Mouse (Mus musculus): Measurements from ENCODE around the gene Chchd6. TPM values are rescaled to one million over a fixed set of nuclear protein-coding genes. Genes with fewer than 3 reads are reported as not detected.

Chchd6 gene
- total and polyA plus RNA-seq, 3 experiments, result 49.5 to 74.7 TPM; not detected in 1

GRCm38 (mm10) chr6:89459634-89460033 lies 135.8 kb downstream of the Chchd6 start:
- no peak overlapping the region for H3K9ac ChIP-seq (ENCODE audit: control insufficient read depth, low read depth, low read length, poor library complexity, severe bottlenecking)

DNA sequence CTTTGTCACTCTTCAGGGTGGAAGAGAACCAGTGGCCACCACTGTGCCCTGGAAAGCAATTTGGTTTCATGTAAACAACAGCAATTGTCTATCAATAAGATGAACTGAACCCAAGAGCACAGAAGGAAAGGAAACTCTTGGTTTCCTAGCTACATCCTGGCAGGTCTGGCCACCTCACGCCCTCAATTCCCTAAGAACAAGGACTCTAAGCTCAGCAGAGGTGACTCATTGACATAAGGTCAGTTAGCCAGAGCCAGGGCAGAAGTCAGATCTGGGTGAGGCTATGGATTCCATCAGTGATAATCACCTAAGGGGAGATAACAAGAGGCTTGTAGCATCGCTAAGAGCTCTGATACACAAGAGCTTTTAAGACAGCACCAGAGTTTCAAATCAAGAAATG lies 137.9 kb downstream of the Chchd6 start:
- no peak for DNase-seq (ENCODE audit: low read depth, low spot score)
- no peak overlapping the region for H3K27ac ChIP-seq (ENCODE audit: control insufficient read depth, low read depth, low read length)
- no peak overlapping the region for H3K9ac ChIP-seq (ENCODE audit: control insufficient read depth, low read depth, low read length, poor library complexity, severe bottlenecking)
- no peak overlapping the region for H3K4me3 ChIP-seq (ENCODE audit: control insufficient read depth in 1 of 2, insufficient read depth in 1 of 2, low read depth in 2 of 2, low read length in 2 of 2)
- H3K4me1 ChIP-seq (ENCODE audit: control insufficient read depth in 1 of 2, insufficient read depth in 2 of 2, low read length in 2 of 2), result peaks cover 10 to 29% of the 10 kb centered on the region in 2 experiments
- no peaks in the 10 kb centered on the region for H3K27me3 ChIP-seq (ENCODE audit: control insufficient read depth in 1 of 2, insufficient read depth in 2 of 2, low read length in 2 of 2)
- no peaks in the 10 kb centered on the region for H3K9me3 ChIP-seq (replicated peaks; ENCODE audit: insufficient read depth, low read length)
- no peaks in the 10 kb centered on the region for H3K79me2 ChIP-seq (ENCODE audit: control insufficient read depth, insufficient read depth, low read length, poor library complexity)
- no peak for TF ChIP-seq SMC3 (IDR thresholded peaks at IDR 0.05; ENCODE audit: low read depth, low read length)
- peaks cover 0 to 23% of the 10 kb centered on the region in 2 experiments; a peak in 2 of 4 replicates for H3K36me3 ChIP-seq (ENCODE audit: control insufficient read depth in 1 of 2, insufficient read depth in 2 of 2, low read length in 2 of 2)

More at GRCm38 (mm10) chr6:89459634-89460033, 135.8 kb downstream of the Chchd6 start:
- Histone ChIP-seq H3K4me1 (ENCODE audit: control insufficient read depth in 1 of 2, insufficient read depth in 2 of 2, low read length in 2 of 2) (peaks cover 10 to 24% of the 10 kb centered on the region in 2 experiments), H3K4me3 (ENCODE audit: control insufficient read depth in 1 of 2, insufficient read depth in 1 of 2, low read depth in 2 of 2, low read length in 2 of 2) (no peak overlapping the region), H3K36me3 (ENCODE audit: control insufficient read depth in 1 of 2, insufficient read depth in 2 of 2, low read length in 2 of 2) (peaks cover 0 to 22% of the 10 kb centered on the region in 2 experiments; a peak in 2 of 4 replicates), H3K27ac (ENCODE audit: control insufficient read depth, low read depth, low read length) (no peak overlapping the region), H3K79me2 (ENCODE audit: control insufficient read depth, insufficient read depth, low read length, poor library complexity) (no peaks in the 10 kb centered on the region), H3K9me3 (replicated peaks; ENCODE audit: insufficient read depth, low read length) (no peaks in the 10 kb centered on the region), H3K27me3 (ENCODE audit: control insufficient read depth in 1 of 2, insufficient read depth in 2 of 2, low read length in 2 of 2) (no peaks in the 10 kb centered on the region)
- TF ChIP-seq HCFC1 (IDR thresholded peaks at IDR 0.05; ENCODE audit: low read depth, low read length), result no peak
- TF ChIP-seq MAZ (IDR thresholded peaks at IDR 0.05; ENCODE audit: low read depth, low read length), result no peak
- TF ChIP-seq USF1 (IDR thresholded peaks at IDR 0.05; ENCODE audit: low read depth, low read length), result no peak
- no peak for TF ChIP-seq POLR2A (IDR thresholded peaks at IDR 0.05; ENCODE audit: control insufficient read depth in 1 of 2, insufficient read depth in 1 of 2, low read depth in 1 of 2, low read length in 2 of 2, poor library complexity in 1 of 2)
- TF ChIP-seq ZKSCAN1 (IDR thresholded peaks at IDR 0.05; ENCODE audit: low read depth, low read length), result no peak
- TF ChIP-seq ZNF384 (IDR thresholded peaks at IDR 0.05; ENCODE audit: low read depth, low read length), result no peak
- TF ChIP-seq MYC (IDR thresholded peaks at IDR 0.05; ENCODE audit: low read depth, low read length), result no peak
- TF ChIP-seq EP300 (IDR thresholded peaks at IDR 0.05; ENCODE audit: low read depth in 1 of 2, low read length in 2 of 2), result no peak
- TF ChIP-seq UBTF (IDR thresholded peaks at IDR 0.05; ENCODE audit: borderline replicate concordance, insufficient read depth, low read depth, low read length), result no peak
- TF ChIP-seq JUND (IDR thresholded peaks at IDR 0.05; ENCODE audit: low read depth, low read length), result no peak
- TF ChIP-seq GATA1 (IDR thresholded peaks at IDR 0.05; ENCODE audit: low read depth, low read length), result no peak
- no peak for TF ChIP-seq CTCF (IDR thresholded peaks at IDR 0.05 in 2 of 3, conservative IDR thresholded peaks at IDR 0.05 in 1 of 3; ENCODE audit: control insufficient read depth in 1 of 3, insufficient read depth in 1 of 3, low read depth in 2 of 3, low read length in 3 of 3, poor library complexity in 1 of 3, severe bottlenecking in 1 of 3)
- no peak for DNase-seq (ENCODE audit: low read depth, low spot score)

DNA sequence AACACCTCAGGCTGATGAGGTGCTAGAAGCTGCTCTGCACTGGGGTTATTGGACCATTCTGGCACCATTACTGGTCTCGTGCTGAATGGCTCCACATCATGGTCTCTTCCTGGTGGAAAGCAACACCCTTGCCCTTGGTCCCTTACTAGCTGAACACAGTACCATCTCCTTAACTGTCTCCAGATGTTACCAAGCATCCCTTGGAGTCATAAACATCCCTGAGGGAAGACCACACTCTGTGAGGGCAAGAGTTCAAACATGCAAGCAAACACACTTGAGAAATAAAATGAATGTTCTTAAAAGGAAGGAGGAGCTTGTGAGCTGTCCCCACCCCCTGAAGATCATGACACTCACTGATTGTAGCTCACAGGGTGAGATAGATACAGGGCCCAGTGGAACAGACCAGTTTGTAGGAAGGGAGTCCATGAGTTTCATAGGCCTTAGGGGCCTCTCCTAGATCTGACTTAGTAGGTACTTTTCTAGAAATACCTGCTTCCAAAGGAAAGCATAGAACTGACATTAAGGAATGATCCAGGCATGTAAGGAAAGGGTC lies 139.0 kb downstream of the Chchd6 start:
- Histone ChIP-seq H3K36me3 (ENCODE audit: control insufficient read depth in 1 of 2, insufficient read depth in 2 of 2, low read length in 2 of 2) (peaks cover 0 to 23% of the 10 kb centered on the region in 2 experiments; a peak in 2 of 4 replicates), H3K4me1 (ENCODE audit: control insufficient read depth in 1 of 2, insufficient read depth in 2 of 2, low read length in 2 of 2) (peaks cover 10 to 29% of the 10 kb centered on the region in 2 experiments), H3K27me3 (ENCODE audit: control insufficient read depth in 1 of 2, insufficient read depth in 2 of 2, low read length in 2 of 2) (no peaks in the 10 kb centered on the region), H3K27ac (ENCODE audit: control insufficient read depth, low read depth, low read length) (peak overlapping the region; percentile 51), H3K4me3 (ENCODE audit: control insufficient read depth in 1 of 2, insufficient read depth in 1 of 2, low read depth in 2 of 2, low read length in 2 of 2) (no peak overlapping the region), H3K9ac (ENCODE audit: control insufficient read depth, low read depth, low read length, poor library complexity, severe bottlenecking) (no peak overlapping the region), H3K79me2 (ENCODE audit: control insufficient read depth, insufficient read depth, low read length, poor library complexity) (no peaks in the 10 kb centered on the region), H3K9me3 (replicated peaks; ENCODE audit: insufficient read depth, low read length) (no peaks in the 10 kb centered on the region)
- TF ChIP-seq EP300 (IDR thresholded peaks at IDR 0.05; ENCODE audit: low read depth in 1 of 2, low read length in 2 of 2) (no peak), POLR2AphosphoS2 (IDR thresholded peaks at IDR 0.05; ENCODE audit: low read length) (no peak), MEF2A (IDR thresholded peaks at IDR 0.05; ENCODE audit: extremely low read depth, insufficient replicate concordance, low read depth, low read length, poor library complexity, severe bottlenecking) (no peak), POLR2AphosphoS5 (IDR thresholded peaks at IDR 0.05; ENCODE audit: borderline replicate concordance, low read depth, low read length) (no peak), KAT2A (conservative IDR thresholded peaks at IDR 0.05; ENCODE audit: low read depth, low read length) (no peak), BHLHE40 (IDR thresholded peaks at IDR 0.05; ENCODE audit: borderline replicate concordance, low read depth, low read length) (no peak)
- peak; percentile 43 for DNase-seq (ENCODE audit: low read depth, low spot score)

All from MEL (cell line).